Mouse (Mus musculus) heart, embryonic 14.5 days (tissue): ENCODE data around the gene Fam69a. TPM values are rescaled to one million over a fixed set of nuclear protein-coding genes. Genes with fewer than 3 reads are reported as not detected.

Source experiments
- ATAC-seq: fragments of 200-750 bp; cut with Nextera tagmentation; 2 replicates; pipeline ENCODE4 v1.8.0; 2017; ENCODE audit warnings: low read depth, moderate TSS enrichment; ENCODE audit not compliant: insufficient number of reproducible peaks, insufficient read depth, low FRiP score
- H3K27ac ChIP-seq, 2 experiments: fragments of 200-500 bp in 1 of 2; fragments of 300-500 bp in 1 of 2; sonication (generic) in 1 of 2; replicated peaks in 1 of 2; 2 replicates each; pipeline ENCODE4 v1.5.1; 2012 to 2014; ENCODE audit warnings: low read depth in 2 of 2, low read length in 2 of 2, control low read depth in 1 of 2, mild to moderate bottlenecking in 1 of 2, mixed read lengths in 1 of 2; ENCODE audit not compliant: control insufficient read depth in 1 of 2, insufficient read depth in 1 of 2
- H3K27me3 ChIP-seq: fragments of 300-500 bp; sonication (generic); 2 replicates; pipeline ENCODE4 v1.6.1; 2014; ENCODE audit warnings: mild to moderate bottlenecking, low read length, control low read depth; ENCODE audit not compliant: control insufficient read depth, insufficient read depth
- H3K36me3 ChIP-seq: fragments of 300-500 bp; sonication (generic); 2 replicates; pipeline ENCODE4 v1.6.1; 2014; ENCODE audit warnings: mild to moderate bottlenecking, control low read depth, low read length, mixed read lengths; ENCODE audit not compliant: control insufficient read depth, insufficient read depth
- H3K4me1 ChIP-seq, 2 experiments: fragments of 200-500 bp in 1 of 2; fragments of 300-500 bp in 1 of 2; sonication (generic) in 1 of 2; 2 replicates each; pipeline ENCODE4 v1.6.1; 2012 to 2014; ENCODE audit warnings: low read length in 2 of 2, control low read depth in 1 of 2, mixed read lengths in 1 of 2; ENCODE audit not compliant: control insufficient read depth in 2 of 2, insufficient read depth in 2 of 2
- H3K4me2 ChIP-seq: fragments of 300-500 bp; sonication (generic); 2 replicates; pipeline ENCODE4 v1.6.1; 2014; ENCODE audit warnings: mild to moderate bottlenecking, low read length
- H3K4me3 ChIP-seq, 2 experiments: fragments of 200-500 bp in 1 of 2; fragments of 300-500 bp in 1 of 2; sonication (generic) in 1 of 2; 2 replicates each; pipeline ENCODE4 v1.5.1; 2012 to 2014; ENCODE audit warnings: low read length in 2 of 2, mild to moderate bottlenecking in 2 of 2, control low read depth in 1 of 2, low read depth in 1 of 2, moderate library complexity in 1 of 2; ENCODE audit not compliant: control insufficient read depth in 1 of 2, insufficient read depth in 1 of 2
- H3K9ac ChIP-seq: fragments of 300-500 bp; sonication (generic); 2 replicates; pipeline ENCODE4 v1.6.1; 2014; ENCODE audit warnings: mild to moderate bottlenecking, low read length
- H3K9me3 ChIP-seq: fragments of 300-500 bp; sonication (generic); 2 replicates; pipeline ENCODE4 v1.6.1; 2016; ENCODE audit warnings: low read length, control low read depth; ENCODE audit not compliant: control insufficient read depth
- WGBS: fragments of 180-500 bp; shearing (Covaris S2); extraction: QIAGEN DNeasy Blood & Tissue Kit; methylation state at CpG from one replicate; pipeline ENCODE4 v1.1.7; 2014; 5-methylcytosine and 5-hydroxymethylcytosine counted together
- polyA plus RNA-seq: library from polyadenylated mRNA; unstranded; fragments of >200 nt; fragmentation: Nextera tagmentation; extraction: Ambion mirVana; gene quantifications from 2 replicates; pipeline ENCODE4 v1.2.1, GENCODE M21; 2014

The Fam69a gene
- polyA plus RNA-seq, 1 experiment from 2014 or later, result 19.8 TPM

- WGBS, result 18% methylated on average over 20 of the region's 20 CpGs
- Histone ChIP-seq H3K4me1 (no peaks in the 10 kb centered on the region; a peak in 2 of 4 replicates), H3K9me3 (no peaks in the 10 kb centered on the region), H3K9ac (peak overlapping the region; percentile 71), H3K27me3 (no peaks in the 10 kb centered on the region), H3K4me2 (peak overlapping the region; percentile 63), H3K27ac (peak overlapping the region; percentile 65 to 69), H3K36me3 (no peaks in the 10 kb centered on the region), H3K4me3 (peak overlapping the region; percentile 52)
- no peak for ATAC-seq
Measured at GRCm38 (mm10) chr5:108000776-108001548, 14.1 kb upstream of the Fam69a start.

GRCm38 (mm10) chr5:107997717-107998116, 10.8 kb upstream of the Fam69a start:
- H3K4me2 ChIP-seq, result no peak overlapping the region
- H3K9ac ChIP-seq, result no peak overlapping the region; the same call in 1 of the 2 replicates
- no peaks in the 10 kb centered on the region; a peak in 2 of 4 replicates for H3K4me1 ChIP-seq
- no peak overlapping the region for H3K27ac ChIP-seq
- 37% methylated on average over 7 of the region's 7 CpGs for WGBS
- no peaks in the 10 kb centered on the region for H3K36me3 ChIP-seq
- no peak overlapping the region for H3K4me3 ChIP-seq
- no peak for ATAC-seq
- H3K9me3 ChIP-seq, result no peaks in the 10 kb centered on the region
- no peaks in the 10 kb centered on the region for H3K27me3 ChIP-seq

GRCm38 (mm10) chr5:107995936-107996335, 9.1 kb upstream of the Fam69a start:
- no peaks in the 10 kb centered on the region for H3K36me3 ChIP-seq
- no peak overlapping the region for H3K4me2 ChIP-seq
- ATAC-seq, result no peak
- no peaks in the 10 kb centered on the region for H3K9me3 ChIP-seq
- 56% methylated on average over 2 of the region's 2 CpGs for WGBS
- no peak overlapping the region for H3K27ac ChIP-seq
- no peaks in the 10 kb centered on the region; a peak in 2 of 4 replicates for H3K4me1 ChIP-seq
- H3K9ac ChIP-seq, result no peak overlapping the region
- no peak overlapping the region for H3K4me3 ChIP-seq
- no peaks in the 10 kb centered on the region for H3K27me3 ChIP-seq

GRCm38 (mm10) chr5:107987835-107988251, 958 bp upstream of the Fam69a start:
- no peaks in the 10 kb centered on the region for H3K9me3 ChIP-seq
- ATAC-seq, result no peak
- H3K27ac ChIP-seq, result peak overlapping the region; percentile 32 to 91; a peak in 3 of 4 replicates
- 14% methylated on average over 5 of the region's 5 CpGs for WGBS
- H3K4me1 ChIP-seq, result peaks cover 2 to 6% of the 10 kb centered on the region in 2 experiments; a peak in 1 of 4 replicates
- H3K4me2 ChIP-seq, result peak overlapping the region; percentile 86
- H3K27me3 ChIP-seq, result no peaks in the 10 kb centered on the region
- no peaks in the 10 kb centered on the region for H3K36me3 ChIP-seq
- peak overlapping the region; percentile 87 to 90; a peak in 3 of 4 replicates for H3K4me3 ChIP-seq
- H3K9ac ChIP-seq, result peak overlapping the region; percentile 87

- under 1% methylated on average over 31 of the region's 54 CpGs for WGBS
- H3K4me3 ChIP-seq, result peak overlapping the region; percentile 87 to 90
- no peaks in the 10 kb centered on the region for H3K36me3 ChIP-seq
- peak overlapping the region; percentile 89 to 91 for H3K27ac ChIP-seq
- no peaks in the 10 kb centered on the region for H3K9me3 ChIP-seq
- no peaks in the 10 kb centered on the region for H3K27me3 ChIP-seq
- peak; percentile 69 for ATAC-seq
- peaks cover 2 to 6% of the 10 kb centered on the region in 2 experiments; a peak in 1 of 4 replicates for H3K4me1 ChIP-seq
- H3K4me2 ChIP-seq, result peak overlapping the region; percentile 86
- peak overlapping the region; percentile 87 for H3K9ac ChIP-seq
Measured at GRCm38 (mm10) chr5:107986255-107986966, 474 bp downstream of the Fam69a start.

- H3K4me3 ChIP-seq, result no peak overlapping the region
- no peaks in the 10 kb centered on the region for H3K27me3 ChIP-seq
- H3K9me3 ChIP-seq, result no peaks in the 10 kb centered on the region
- H3K27ac ChIP-seq, result no peak overlapping the region
- ATAC-seq, result no peak
- peaks cover 2 to 9% of the 10 kb centered on the region in 2 experiments; a peak in 1 of 4 replicates for H3K4me1 ChIP-seq
- no peak overlapping the region for H3K9ac ChIP-seq
- H3K36me3 ChIP-seq, result no peaks in the 10 kb centered on the region
- no peak overlapping the region for H3K4me2 ChIP-seq
- 95% methylated on average over 5 of the region's 5 CpGs for WGBS
Measured at GRCm38 (mm10) chr5:107983946-107984345, 2.9 kb downstream of the Fam69a start.

GRCm38 (mm10) chr5:107982016-107982415, 4.9 kb downstream of the Fam69a start:
- no peak for ATAC-seq
- Histone ChIP-seq H3K9me3 (no peaks in the 10 kb centered on the region), H3K4me3 (no peak overlapping the region), H3K27ac (no peak overlapping the region), H3K27me3 (no peaks in the 10 kb centered on the region), H3K4me2 (no peak overlapping the region), H3K36me3 (no peaks in the 10 kb centered on the region), H3K4me1 (0 out of 4 replicates have a peak, but pooled peaks cover 2 to 6% of the 10 kb centered on the region in 2 experiments), H3K9ac (no peak overlapping the region)
- WGBS, result 73% methylated on average over 3 of the region's 3 CpGs
